Mouse (Mus musculus) stomach, embryonic 14.5 days (tissue): Measurements from ENCODE around the gene Galnt10. TPM values are rescaled to one million over a fixed set of nuclear protein-coding genes. Genes with fewer than 3 reads are reported as not detected.

Source experiments
- ATAC-seq: fragments of 200-750 bp; cut with Nextera tagmentation; 2 replicates; pipeline ENCODE4 v1.8.0; 2017; ENCODE audit warnings: low read depth, moderate TSS enrichment; ENCODE audit not compliant: insufficient number of reproducible peaks, insufficient read depth, low FRiP score
- H3K27ac ChIP-seq: fragments of 300-500 bp; sonication (generic); 2 replicates; pipeline ENCODE4 v1.5.1; 2014; ENCODE audit warnings: mild to moderate bottlenecking, low read length, moderate library complexity, mixed read lengths
- H3K27me3 ChIP-seq: fragments of 300-500 bp; sonication (generic); 2 replicates; pipeline ENCODE4 v1.6.1; 2014; ENCODE audit warnings: low read length, control low read depth, mixed read lengths; ENCODE audit not compliant: control insufficient read depth, insufficient read depth
- H3K36me3 ChIP-seq: fragments of 300-500 bp; sonication (generic); 2 replicates; pipeline ENCODE4 v1.6.1; 2014; ENCODE audit warnings: mild to moderate bottlenecking, control low read depth, low read length, moderate library complexity, mixed read lengths; ENCODE audit not compliant: control insufficient read depth, insufficient read depth
- H3K4me1 ChIP-seq: fragments of 300-500 bp; sonication (generic); 2 replicates; pipeline ENCODE4 v1.6.1; 2014; ENCODE audit warnings: low read length, control low read depth, mixed read lengths; ENCODE audit not compliant: control insufficient read depth, insufficient read depth
- H3K4me2 ChIP-seq: fragments of 300-500 bp; sonication (generic); replicated peaks from 2 replicates; pipeline ENCODE4 v1.6.1; 2014; ENCODE audit warnings: low read depth, low read length, control low read depth
- H3K4me3 ChIP-seq: fragments of 300-500 bp; sonication (generic); 2 replicates; pipeline ENCODE4 v1.5.1; 2014; ENCODE audit warnings: low read depth, low read length, control low read depth
- H3K9ac ChIP-seq: fragments of 300-500 bp; sonication (generic); replicated peaks from 2 replicates; pipeline ENCODE4 v1.6.1; 2014; ENCODE audit warnings: low read depth, mild to moderate bottlenecking, control low read depth, low read length, moderate library complexity, mixed read lengths
- H3K9me3 ChIP-seq: fragments of 300-500 bp; sonication (generic); 2 replicates; pipeline ENCODE4 v1.6.1; 2016; ENCODE audit warnings: low read depth, low read length, control low read depth; ENCODE audit not compliant: control insufficient read depth
- WGBS: fragments of 180-500 bp; shearing (Covaris S2); extraction: QIAGEN DNeasy Blood & Tissue Kit; methylation state at CpG from one replicate; pipeline ENCODE4 v1.1.7; 2014; 5-methylcytosine and 5-hydroxymethylcytosine counted together
- polyA plus RNA-seq: library from polyadenylated mRNA; unstranded; fragments of >200 nt; fragmentation: Nextera tagmentation; extraction: Ambion mirVana; gene quantifications from 2 replicates; pipeline ENCODE4 v1.2.1, GENCODE M21; 2014

Gene Galnt10
- polyA plus RNA-seq, 1 experiment from 2014 or later = 8.4 TPM

GRCm38 (mm10) chr11:57691939-57692338 lies 46.7 kb downstream of the Galnt10 start:
- no peak for ATAC-seq
- 65% methylated on average over 6 of the region's 6 CpGs for WGBS
- Histone ChIP-seq H3K4me3 (no peak overlapping the region), H3K27ac (no peak overlapping the region), H3K27me3 (no peaks in the 10 kb centered on the region), H3K36me3 (no peaks in the 10 kb centered on the region), H3K4me2 (no peak overlapping the region), H3K4me1 (peaks cover 13% of the 10 kb centered on the region), H3K9ac (no peak overlapping the region), H3K9me3 (no peaks in the 10 kb centered on the region)

GRCm38 (mm10) chr11:57692726-57693125 lies 47.5 kb downstream of the Galnt10 start:
- no peak for ATAC-seq
- H3K4me3 ChIP-seq = no peak overlapping the region
- no peaks in the 10 kb centered on the region for H3K27me3 ChIP-seq
- no peak overlapping the region for H3K9ac ChIP-seq
- WGBS = 81% methylated on average over 7 of the region's 7 CpGs
- H3K36me3 ChIP-seq = no peaks in the 10 kb centered on the region
- H3K27ac ChIP-seq = no peak overlapping the region
- no peaks in the 10 kb centered on the region for H3K9me3 ChIP-seq
- H3K4me1 ChIP-seq = peaks cover 13% of the 10 kb centered on the region
- no peak overlapping the region for H3K4me2 ChIP-seq

DNA sequence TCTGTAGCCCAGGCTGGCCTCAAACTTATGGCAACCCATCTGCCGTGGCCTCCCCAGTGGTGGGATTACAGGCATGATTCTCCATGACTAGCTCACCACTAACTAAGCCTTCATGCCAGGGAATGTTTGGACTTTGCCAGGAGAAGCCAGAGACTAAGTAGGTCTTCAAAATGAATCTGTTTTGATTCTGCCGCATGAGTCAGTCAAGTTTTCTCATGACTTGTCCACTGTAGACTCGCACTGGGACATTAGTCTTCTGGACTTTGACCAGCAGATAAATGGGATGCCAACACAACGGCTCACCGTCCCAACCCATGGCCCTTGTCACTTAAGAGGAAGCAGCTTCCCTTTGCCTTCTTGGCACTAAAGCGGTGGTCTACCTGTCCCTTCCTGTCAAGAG lies 49.2 kb downstream of the Galnt10 start:
- Histone ChIP-seq H3K27me3 (no peaks in the 10 kb centered on the region), H3K27ac (no peak overlapping the region), H3K4me1 (no peaks in the 10 kb centered on the region), H3K4me2 (no peak overlapping the region), H3K9ac (no peak overlapping the region), H3K36me3 (no peaks in the 10 kb centered on the region), H3K9me3 (no peaks in the 10 kb centered on the region), H3K4me3 (no peak overlapping the region)
- no peak for ATAC-seq
- 86% methylated on average over 6 of the region's 6 CpGs for WGBS

- Histone ChIP-seq H3K9ac (no peak overlapping the region), H3K4me2 (no peak overlapping the region), H3K4me3 (no peak overlapping the region), H3K4me1 (no peaks in the 10 kb centered on the region), H3K27ac (no peak overlapping the region), H3K9me3 (no peaks in the 10 kb centered on the region), H3K27me3 (no peaks in the 10 kb centered on the region), H3K36me3 (no peaks in the 10 kb centered on the region)
- WGBS = 55% methylated on average over 17 of the region's 17 CpGs
- ATAC-seq = no peak
These were observed 51.0 kb downstream of the Galnt10 start for GRCm38 (mm10) chr11:57696207-57696676.

- no peak overlapping the region for H3K4me3 ChIP-seq
- no peaks in the 10 kb centered on the region for H3K27me3 ChIP-seq
- no peaks in the 10 kb centered on the region for H3K4me1 ChIP-seq
- WGBS = 64% methylated on average over 5 of the region's 5 CpGs
- H3K36me3 ChIP-seq = no peaks in the 10 kb centered on the region
- no peak overlapping the region for H3K27ac ChIP-seq
- H3K9ac ChIP-seq = no peak overlapping the region
- no peaks in the 10 kb centered on the region for H3K9me3 ChIP-seq
- ATAC-seq = no peak
- no peak overlapping the region for H3K4me2 ChIP-seq
These were observed 51.6 kb downstream of the Galnt10 start for GRCm38 (mm10) chr11:57696807-57697251.

- Histone ChIP-seq H3K27me3 (no peaks in the 10 kb centered on the region), H3K9me3 (peaks cover 3% of the 10 kb centered on the region; the same call in 1 of the 2 replicates), H3K4me1 (no peaks in the 10 kb centered on the region), H3K4me2 (no peak overlapping the region), H3K4me3 (no peak overlapping the region), H3K36me3 (no peaks in the 10 kb centered on the region), H3K9ac (no peak overlapping the region), H3K27ac (no peak overlapping the region)
- no peak for ATAC-seq
- WGBS = 91% methylated on average over 7 of the region's 7 CpGs
These were observed 54.9 kb downstream of the Galnt10 start for GRCm38 (mm10) chr11:57700114-57700513.

DNA sequence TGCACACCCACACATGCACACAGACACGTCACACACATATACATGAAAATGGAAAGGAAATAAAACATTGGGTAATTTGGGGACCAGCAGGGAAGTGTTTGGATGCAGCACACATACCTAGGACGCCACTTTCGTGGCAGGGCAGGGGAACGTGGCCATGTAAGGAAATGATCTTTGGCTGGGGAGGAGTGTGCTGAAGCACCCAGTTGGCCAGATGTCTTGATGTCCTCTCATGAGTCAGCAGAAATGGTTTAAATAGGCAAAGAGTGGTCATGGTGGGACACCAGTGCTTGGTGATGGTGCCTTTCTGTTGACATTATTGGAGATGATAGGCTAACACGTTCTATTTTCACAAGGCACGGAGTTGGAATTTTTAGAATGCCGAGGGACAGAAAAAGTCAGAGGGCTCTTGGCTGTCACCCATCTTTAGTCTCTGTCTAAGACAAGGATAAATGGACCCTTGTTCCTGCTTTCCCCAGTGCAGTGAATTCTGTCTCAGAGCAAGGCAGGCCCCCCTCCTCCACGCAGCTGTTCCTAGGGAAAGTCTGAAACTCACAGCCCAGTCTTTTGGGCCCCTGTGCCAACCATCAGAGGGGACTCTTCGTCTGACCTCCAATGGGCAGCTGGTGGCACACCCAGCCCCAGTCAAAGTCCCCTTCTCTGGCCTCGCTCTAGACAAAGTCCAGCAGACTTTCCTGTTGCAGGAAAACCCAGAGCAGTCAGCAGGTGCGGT lies 56.1 kb downstream of the Galnt10 start:
- H3K9ac ChIP-seq = no peak overlapping the region
- WGBS = 68% methylated on average over 11 of the region's 11 CpGs
- no peak for ATAC-seq
- no peak overlapping the region for H3K27ac ChIP-seq
- no peak overlapping the region for H3K4me3 ChIP-seq
- peaks cover 3% of the 10 kb centered on the region; the same call in 1 of the 2 replicates for H3K9me3 ChIP-seq
- no peaks in the 10 kb centered on the region for H3K27me3 ChIP-seq
- no peak overlapping the region for H3K4me2 ChIP-seq
- no peaks in the 10 kb centered on the region for H3K4me1 ChIP-seq
- no peaks in the 10 kb centered on the region for H3K36me3 ChIP-seq

- no peak overlapping the region for H3K27ac ChIP-seq
These were observed 56.7 kb downstream of the Galnt10 start for GRCm38 (mm10) chr11:57701956-57702355.

More at GRCm38 (mm10) chr11:57701956-57702355, 56.7 kb downstream of the Galnt10 start:
- Histone ChIP-seq H3K27me3 (no peaks in the 10 kb centered on the region), H3K4me3 (no peak overlapping the region), H3K4me1 (no peaks in the 10 kb centered on the region), H3K9ac (no peak overlapping the region), H3K4me2 (no peak overlapping the region), H3K9me3 (peaks cover 4% of the 10 kb centered on the region; the same call in 1 of the 2 replicates), H3K36me3 (no peaks in the 10 kb centered on the region)
- no peak for ATAC-seq
- 46% methylated on average over 5 of the region's 5 CpGs for WGBS
